12 mouse cellular contexts compared by ENCODE assay signal in genomic region chr4:26879022-26879421, GRCm38 (mm10).
DNase-seq lines count a peak whose midpoint lies in the region; TF ChIP-seq lines count a peak whose summit lies in the region.
"Had no signal": no experiment of that assay in that cellular context is flagged by ENCODE, and none has a peak within 500 bp of the region (broad histone marks: within the 10 kb centered on the region; RNA-seq: fewer than 3 reads in every experiment).

No protein-coding gene starts in this region.

- no peak for TF ChIP-seq POLR2A in cerebellum, adult 2 months (IDR thresholded peaks at IDR 0.05; ENCODE audit: borderline replicate concordance, insufficient read depth, low read length)

- WGBS in cerebellum, adult 2 months, result 11% methylated on average over 3 of the region's 3 CpGs
- WGBS in limb, embryonic 10.5 days, result 40% methylated on average over 3 of the region's 3 CpGs

- no peak for DNase-seq in cerebellum, adult 2 months
- no peak for DNase-seq in cerebellum, adult 9-11 months
- DNase-seq in left cerebral cortex, postnatal 4 days, result peak; percentile 5
- DNase-seq in left cerebral cortex, adult 11 months (ENCODE audit: low spot score), result no peak
- DNase-seq in R1 (ENCODE audit: low read depth, low spot score), result peak; percentile 37
- peak; percentile 31 for DNase-seq in limb, embryonic 10.5 days (ENCODE audit: low spot score)
- DNase-seq in gastrocnemius, adult 8-10 months (ENCODE audit: low spot score in 2 of 2), result no peak
- no peak for DNase-seq in adrenal gland, postnatal 4 days (ENCODE audit: low spot score in 2 of 2)
- DNase-seq: cerebellum, adult 9-10 months; lung, postnatal 4 days had no signal

- H3K27me3 ChIP-seq in cerebellum, adult 2 months (ENCODE audit: control insufficient read depth, insufficient read depth, low read length), result no peaks in the 10 kb centered on the region
- no peaks in the 10 kb centered on the region for H3K27me3 ChIP-seq in limb, embryonic 10.5 days (ENCODE audit: low read depth, poor library complexity, severe bottlenecking)
- H3K27me3 ChIP-seq: heart, embryonic 15.5 days; kidney, embryonic 15.5 days had no signal

- no peaks in the 10 kb centered on the region for H3K36me3 ChIP-seq in limb, embryonic 10.5 days
- H3K36me3 ChIP-seq: heart, embryonic 15.5 days; kidney, embryonic 15.5 days had no signal

- intact Hi-C loops in left cerebral cortex, postnatal 4 days (cut with DNase I), result no loop called here

- H3K27ac ChIP-seq in cerebellum, adult 2 months (ENCODE audit: insufficient read depth, low read length), result no peak overlapping the region
- no peak overlapping the region for H3K27ac ChIP-seq in limb, embryonic 10.5 days
- H3K27ac ChIP-seq: heart, embryonic 15.5 days; kidney, embryonic 15.5 days had no signal

- no peaks in the 10 kb centered on the region for H3K4me1 ChIP-seq in cerebellum, adult 2 months (ENCODE audit: control insufficient read depth, insufficient read depth, low read length)
- no peaks in the 10 kb centered on the region for H3K4me1 ChIP-seq in limb, embryonic 10.5 days
- H3K4me1 ChIP-seq: heart, embryonic 15.5 days; kidney, embryonic 15.5 days had no signal

- peak; percentile 22; the same call in 1 of the 2 replicates for TF ChIP-seq CTCF in cerebellum, adult 2 months (IDR thresholded peaks at IDR 0.05; ENCODE audit: borderline replicate concordance, insufficient read depth, low read depth, low read length)

- no peak overlapping the region for H3K4me3 ChIP-seq in cerebellum, adult 2 months (replicated peaks; ENCODE audit: insufficient read depth, low read depth, low read length)
- H3K4me3 ChIP-seq in limb, embryonic 10.5 days, result no peak overlapping the region
- H3K4me3 ChIP-seq: heart, embryonic 15.5 days; kidney, embryonic 15.5 days had no signal

- H3K9me3 ChIP-seq in limb, embryonic 10.5 days (replicated peaks), result no peaks in the 10 kb centered on the region
- H3K9me3 ChIP-seq: heart, embryonic 15.5 days; kidney, embryonic 15.5 days had no signal

Comparison
In these comparisons a context has a peak if more than half of its experiments do, and no peak if none do; other contexts are left out.
1. DNase-seq: peak in left cerebral cortex, postnatal 4 days (single experiment), R1 (single experiment) and limb, embryonic 10.5 days (single experiment); none in cerebellum, adult 2 months (0 of 2), cerebellum, adult 9-11 months (single experiment), left cerebral cortex, adult 11 months (single experiment), gastrocnemius, adult 8-10 months (0 of 2) and adrenal gland, postnatal 4 days (0 of 2).